Mouse (Mus musculus): Measurements from ENCODE around the gene Zbed4.

DNA sequence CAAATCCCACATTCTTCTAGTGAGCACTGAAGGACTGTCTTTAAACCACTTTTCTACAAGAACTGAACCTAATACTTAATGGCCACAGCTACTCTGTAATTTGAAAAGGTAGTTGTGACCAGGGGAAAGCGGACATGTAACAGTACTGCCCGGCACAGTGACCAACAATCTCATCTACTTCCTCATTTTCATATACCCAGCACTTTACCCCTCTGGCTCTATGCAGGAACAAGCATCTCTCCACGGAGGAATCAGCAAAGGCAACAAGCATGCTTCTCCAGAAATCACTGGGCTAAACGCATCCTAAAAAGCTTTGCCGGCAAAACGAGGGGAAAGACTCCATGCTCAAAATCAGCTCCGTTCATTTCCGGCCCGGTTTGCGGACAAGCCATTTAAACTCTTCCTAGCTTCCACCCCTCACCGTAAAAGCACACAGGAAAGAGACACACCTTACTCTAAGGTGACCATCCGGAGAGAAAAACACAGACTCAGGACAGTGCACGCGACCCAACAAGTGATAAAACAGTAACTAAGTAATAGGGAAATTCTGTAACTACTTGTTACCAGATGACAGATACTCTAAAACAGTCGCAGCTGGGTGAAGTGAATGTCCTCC lies 18.9 kb upstream of the Zbed4 start:
- TF ChIP-seq CTCF (IDR thresholded peaks at IDR 0.05; ENCODE audit: borderline replicate concordance, insufficient read depth, low read length): no peak
- no peak for TF ChIP-seq POLR2A (IDR thresholded peaks at IDR 0.05; ENCODE audit: low read depth, low read length)
